Mouse (Mus musculus) stomach, postnatal 0 days (tissue): Measurements from ENCODE around the gene Tmem121. TPM values are rescaled to one million over a fixed set of nuclear protein-coding genes. Genes with fewer than 3 reads are reported as not detected.

Experiments
- ATAC-seq: fragments of 200-750 bp; cut with Nextera tagmentation; 2 replicates; pipeline ENCODE4 v1.8.0; 2017; ENCODE audit not compliant: low FRiP score, low TSS enrichment
- DNase-seq: peaks from one replicate; pipeline ENCODE4 v3.0.0-alpha.2; 2016; ENCODE audit warnings: low spot score
- H3K27ac ChIP-seq: fragments of 300-500 bp; sonication (generic); replicated peaks from 2 replicates; pipeline ENCODE4 v1.5.1; 2014; ENCODE audit warnings: mild to moderate bottlenecking, control low read depth
- H3K27me3 ChIP-seq: fragments of 300-500 bp; sonication (generic); 2 replicates; pipeline ENCODE4 v1.6.1; 2014; ENCODE audit warnings: low read length; ENCODE audit not compliant: control insufficient read depth, insufficient read depth
- H3K36me3 ChIP-seq: fragments of 300-500 bp; sonication (generic); 2 replicates; pipeline ENCODE4 v1.6.1; 2014; ENCODE audit warnings: low read length, mixed read lengths; ENCODE audit not compliant: control insufficient read depth, insufficient read depth
- H3K4me1 ChIP-seq: fragments of 300-500 bp; sonication (generic); replicated peaks from 2 replicates; pipeline ENCODE4 v1.6.1; 2014; ENCODE audit warnings: antibody characterized with exemption; ENCODE audit not compliant: control insufficient read depth, insufficient read depth
- H3K4me2 ChIP-seq: fragments of 300-500 bp; sonication (generic); replicated peaks from 2 replicates; pipeline ENCODE4 v1.6.1; 2014; ENCODE audit warnings: low read depth, mild to moderate bottlenecking, control low read depth, moderate library complexity
- H3K4me3 ChIP-seq: fragments of 300-500 bp; sonication (generic); 2 replicates; pipeline ENCODE4 v1.5.1; 2014; ENCODE audit warnings: low read depth, low read length, control low read depth
- H3K9ac ChIP-seq: fragments of 300-500 bp; sonication (generic); 2 replicates; pipeline ENCODE4 v1.6.1; 2014; ENCODE audit warnings: mild to moderate bottlenecking, low read length, control low read depth, mixed read lengths
- H3K9me3 ChIP-seq: fragments of 300-500 bp; sonication (generic); 2 replicates; pipeline ENCODE4 v1.6.1; 2016; ENCODE audit warnings: low read length; ENCODE audit not compliant: control insufficient read depth
- CTCF ChIP-seq: IDR thresholded peaks from 2 replicates; pipeline ENCODE4 v1.5.1; 2016; ENCODE audit warnings: antibody characterized with exemption, low read depth, mild to moderate bottlenecking, moderate library complexity
- EP300 ChIP-seq: optimal IDR thresholded peaks from 2 replicates; pipeline ENCODE3; 2016; ENCODE audit warnings: antibody characterized with exemption
- WGBS: fragments of 180-500 bp; shearing (Covaris S2); extraction: QIAGEN DNeasy Blood & Tissue Kit; methylation state at CpG from one replicate; pipeline ENCODE4 v1.1.7; 2014; 5-methylcytosine and 5-hydroxymethylcytosine counted together
- polyA plus RNA-seq: library from polyadenylated mRNA; unstranded; fragments of >200 nt; fragmentation: Nextera tagmentation; extraction: Ambion mirVana; gene quantifications from 2 replicates; pipeline ENCODE4 v1.2.1, GENCODE M21; 2015

The Tmem121 gene
- polyA plus RNA-seq, 1 experiment from 2014 or later, result 4.6 TPM

GRCm38 (mm10) chr12:113203522-113203921, 17.8 kb downstream of the Tmem121 start:
- H3K27ac ChIP-seq, result no peak overlapping the region
- no peak for ATAC-seq
- DNase-seq, result no peak
- TF ChIP-seq EP300, result no peak
- TF ChIP-seq CTCF, result no peak
- H3K4me2 ChIP-seq, result no peak overlapping the region
- WGBS, result 80% methylated on average over 7 of the region's 7 CpGs
- H3K4me3 ChIP-seq, result no peak overlapping the region
- no peaks in the 10 kb centered on the region for H3K9me3 ChIP-seq
- H3K4me1 ChIP-seq, result no peaks in the 10 kb centered on the region
- H3K9ac ChIP-seq, result no peak overlapping the region
- no peaks in the 10 kb centered on the region for H3K27me3 ChIP-seq
- H3K36me3 ChIP-seq, result no peaks in the 10 kb centered on the region

GRCm38 (mm10) chr12:113205251-113205942, 19.7 kb downstream of the Tmem121 start:
- no peak overlapping the region for H3K4me3 ChIP-seq
- no peaks in the 10 kb centered on the region for H3K36me3 ChIP-seq
- H3K4me2 ChIP-seq, result no peak overlapping the region
- DNase-seq (no peak), ATAC-seq (no peak)
- no peaks in the 10 kb centered on the region for H3K27me3 ChIP-seq
- H3K9ac ChIP-seq, result no peak overlapping the region
- H3K27ac ChIP-seq, result no peak overlapping the region
- WGBS, result 83% methylated on average over 7 of the region's 7 CpGs
- TF ChIP-seq EP300 (no peak), CTCF (peak; percentile 53)
- H3K9me3 ChIP-seq, result no peaks in the 10 kb centered on the region
- no peaks in the 10 kb centered on the region for H3K4me1 ChIP-seq

- H3K4me2 ChIP-seq, result no peak overlapping the region
- no peaks in the 10 kb centered on the region for H3K9me3 ChIP-seq
- H3K27ac ChIP-seq, result no peak overlapping the region
- no peaks in the 10 kb centered on the region for H3K36me3 ChIP-seq
- ATAC-seq, result no peak
- H3K4me1 ChIP-seq, result no peaks in the 10 kb centered on the region
- no peak for DNase-seq
- no peak for TF ChIP-seq EP300
- no peak for TF ChIP-seq CTCF
- WGBS, result 70% methylated on average over 6 of the region's 6 CpGs
- no peak overlapping the region for H3K4me3 ChIP-seq
- no peaks in the 10 kb centered on the region for H3K27me3 ChIP-seq
- no peak overlapping the region for H3K9ac ChIP-seq
These were observed 22.0 kb downstream of the Tmem121 start for GRCm38 (mm10) chr12:113207737-113208136.

GRCm38 (mm10) chr12:113210586-113211378, 25.1 kb downstream of the Tmem121 start:
- H3K4me2 ChIP-seq, result no peak overlapping the region
- ATAC-seq, result no peak
- WGBS, result 72% methylated on average over 17 of the region's 17 CpGs
- no peak overlapping the region for H3K4me3 ChIP-seq
- H3K9ac ChIP-seq, result no peak overlapping the region
- no peaks in the 10 kb centered on the region for H3K27me3 ChIP-seq
- no peaks in the 10 kb centered on the region for H3K36me3 ChIP-seq
- H3K9me3 ChIP-seq, result no peaks in the 10 kb centered on the region
- no peak for TF ChIP-seq EP300
- H3K4me1 ChIP-seq, result no peaks in the 10 kb centered on the region
- no peak for DNase-seq
- no peak overlapping the region for H3K27ac ChIP-seq

- ATAC-seq (no peak), DNase-seq (no peak)
- no peak overlapping the region for H3K9ac ChIP-seq
- H3K4me3 ChIP-seq, result no peak overlapping the region
- TF ChIP-seq EP300 (no peak), CTCF (no peak)
- no peaks in the 10 kb centered on the region for H3K4me1 ChIP-seq
- H3K4me2 ChIP-seq, result no peak overlapping the region
- H3K9me3 ChIP-seq, result no peaks in the 10 kb centered on the region
- H3K36me3 ChIP-seq, result no peaks in the 10 kb centered on the region
- no peak overlapping the region for H3K27ac ChIP-seq
- no peaks in the 10 kb centered on the region for H3K27me3 ChIP-seq
- WGBS, result 76% methylated on average over 5 of the region's 5 CpGs
These were observed 26.0 kb downstream of the Tmem121 start for GRCm38 (mm10) chr12:113211772-113212171.

GRCm38 (mm10) chr12:113212326-113212924, 26.7 kb downstream of the Tmem121 start:
- Histone ChIP-seq H3K9me3 (no peaks in the 10 kb centered on the region), H3K4me1 (no peaks in the 10 kb centered on the region), H3K4me3 (no peak overlapping the region), H3K27ac (no peak overlapping the region), H3K36me3 (no peaks in the 10 kb centered on the region), H3K4me2 (no peak overlapping the region), H3K27me3 (no peaks in the 10 kb centered on the region), H3K9ac (no peak overlapping the region)
- 81% methylated on average over 10 of the region's 10 CpGs for WGBS
- no peak for ATAC-seq
- TF ChIP-seq CTCF (no peak), EP300 (no peak)
- no peak for DNase-seq
